Mouse (Mus musculus) layer of hippocampus, postnatal 14 days (tissue): ENCODE data around the gene Hps5. TPM values are rescaled to one million over a fixed set of nuclear protein-coding genes. Genes with fewer than 3 reads are reported as not detected.
"Not testable (repeated sequence)": the region's sequence is repeated elsewhere in the genome, so short reads cannot be mapped to it uniquely, and the experiment has no call there.

Source experiments
- DNase-seq, 2 experiments: peaks; one replicate each; pipeline ENCODE4 v3.0.0; 2021 to 2022; ENCODE audit warnings: low spot score in 2 of 2, mixed read lengths in 1 of 2
- total RNA-seq, 2 experiments: library from RNA; stranded (reverse); gene quantifications; 2 replicates each; pipeline ENCODE4 v1.2.3; 2021

Hps5 gene
- total RNA-seq, 2 experiments from 2014 or later, result 16.0 to 18.7 TPM

GRCm38 (mm10) chr7:46829911-46830310, 34.0 kb upstream of the Hps5 start:
- no peak for DNase-seq

- DNase-seq, result no peak
Measured at GRCm38 (mm10) chr7:46827803-46828184, 31.9 kb upstream of the Hps5 start.

DNA sequence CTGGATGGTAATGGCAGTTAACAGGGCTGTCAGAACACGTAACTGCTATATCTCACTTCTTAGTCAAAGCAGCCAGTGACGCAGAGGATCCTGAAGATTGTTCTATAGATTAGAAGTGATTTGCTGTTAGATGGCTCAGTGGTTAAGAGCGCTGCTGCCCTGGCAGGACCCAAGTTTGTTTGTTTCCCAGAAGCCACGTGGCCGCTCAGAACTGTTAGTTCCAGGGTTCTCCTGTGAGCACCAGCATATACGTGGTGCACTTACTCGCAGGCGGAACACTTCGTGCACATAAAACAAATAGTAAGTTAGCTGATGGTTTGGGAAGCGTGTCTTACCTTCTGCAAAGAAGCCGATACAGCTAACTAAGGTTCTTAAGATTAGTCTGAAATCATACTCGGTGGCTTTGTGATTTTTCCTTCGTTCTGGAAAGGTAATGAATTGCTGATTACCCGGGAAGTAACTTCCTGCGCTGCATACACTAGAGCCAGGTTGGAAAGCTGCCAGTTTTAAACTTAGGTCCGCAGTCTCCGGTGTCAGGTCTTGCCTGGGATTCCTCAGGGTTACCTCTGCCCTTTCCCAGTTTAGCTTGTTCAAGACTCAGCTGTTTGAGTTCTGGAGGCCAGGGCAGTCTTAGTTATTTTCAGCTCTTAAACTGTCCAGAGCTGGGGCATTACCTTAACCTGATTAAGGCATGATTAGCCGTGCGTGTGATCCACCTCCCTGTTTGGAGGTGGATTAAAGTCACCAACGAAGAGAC, 31.4 kb upstream of the Hps5 start:
- no peak for DNase-seq

DNA sequence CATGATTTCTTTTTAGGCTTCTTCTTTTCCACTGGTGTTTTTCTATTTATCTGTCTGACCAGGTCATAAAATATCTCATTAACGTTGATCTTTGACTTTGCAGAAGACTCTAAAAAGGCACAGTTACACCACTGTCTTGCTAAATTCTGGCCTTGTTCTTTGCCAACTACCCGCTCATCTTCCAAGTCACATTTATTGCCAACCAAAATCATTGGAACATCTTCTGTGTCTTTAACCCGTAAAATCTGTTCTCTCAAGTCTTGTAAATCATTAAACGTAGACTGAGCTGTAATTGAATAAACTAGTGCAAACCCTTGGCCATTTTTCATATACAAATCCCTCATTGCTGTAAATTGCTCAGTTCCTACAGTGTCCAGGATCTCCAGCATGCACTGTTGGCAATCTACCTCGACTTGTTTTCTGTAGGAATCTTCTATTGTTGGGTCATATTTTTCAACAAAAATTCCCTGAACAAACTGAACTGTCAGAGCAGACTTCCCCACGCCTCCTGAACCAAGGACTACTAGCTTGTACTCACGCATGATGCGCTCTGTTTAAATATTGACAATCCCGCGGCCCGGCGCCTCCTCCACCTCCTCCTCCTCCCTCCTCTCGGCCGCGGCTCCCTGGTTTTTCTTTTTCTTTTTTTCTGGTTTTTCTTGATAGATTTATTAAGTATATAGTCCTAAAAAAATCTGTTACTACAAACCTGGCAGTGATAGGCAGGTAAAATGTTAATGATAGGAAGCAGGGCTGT, 25.2 kb upstream of the Hps5 start:
- DNase-seq, result not testable (repeated sequence)

DNA sequence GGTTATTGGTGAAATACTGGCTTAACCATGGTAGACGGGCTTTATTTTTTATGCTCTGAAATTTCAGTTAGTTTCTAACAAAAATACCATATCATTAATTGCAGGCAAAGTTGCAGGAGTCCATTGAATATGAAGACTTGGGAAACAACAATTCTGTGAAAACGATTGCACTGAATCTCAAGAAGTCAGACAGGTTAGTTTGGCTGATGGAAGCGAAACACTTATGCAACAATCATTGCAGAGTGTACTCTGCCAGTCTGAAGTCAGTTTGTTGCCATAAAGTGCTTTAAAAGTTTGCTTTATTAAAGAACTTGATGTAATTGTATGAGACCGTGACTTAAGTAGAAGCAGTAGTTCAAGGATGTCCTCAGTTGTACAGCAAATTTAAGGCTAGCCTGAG, 18.1 kb upstream of the Hps5 start:
- DNase-seq, result no peak

DNA sequence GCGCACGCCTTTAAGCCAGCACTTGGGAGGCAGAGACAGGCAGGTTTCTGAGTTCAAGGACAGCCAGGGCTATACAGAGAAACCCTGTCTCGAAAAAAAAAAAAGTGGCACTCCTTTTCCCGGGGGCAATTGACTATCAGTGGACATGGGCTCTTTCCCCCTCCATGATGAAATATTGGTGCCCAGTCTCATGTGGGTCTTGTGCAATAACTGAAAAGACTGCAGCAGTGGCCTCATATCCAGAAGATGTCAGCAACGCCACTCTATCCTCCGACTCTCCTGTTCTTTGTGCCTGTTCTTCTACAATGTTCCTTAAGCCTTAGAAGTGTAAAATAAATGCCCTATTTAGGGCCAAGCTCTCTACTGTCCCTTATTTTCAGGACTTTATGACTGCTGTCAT, 14.5 kb upstream of the Hps5 start:
- no peak for DNase-seq

DNA sequence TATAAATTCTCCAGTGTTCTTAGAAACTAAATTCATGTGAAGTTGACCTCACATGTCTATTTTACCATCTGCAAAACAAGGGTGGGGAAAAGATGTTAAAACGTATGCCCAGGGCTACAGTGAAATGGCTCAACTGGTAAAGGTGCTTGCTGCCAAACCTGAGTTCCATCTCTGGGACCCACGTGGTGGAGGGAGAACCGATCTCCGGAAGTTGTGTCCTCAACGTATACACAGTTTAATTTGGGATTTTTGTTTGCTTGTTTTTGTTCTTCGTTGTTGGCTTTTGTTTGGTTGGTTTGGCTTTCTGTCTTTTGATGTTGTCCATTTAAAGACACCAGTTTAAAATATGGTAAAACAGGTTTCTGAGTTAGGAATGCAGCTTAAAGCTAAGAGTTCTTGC, 915 bp upstream of the Hps5 start:
- DNase-seq, result no peak

DNA sequence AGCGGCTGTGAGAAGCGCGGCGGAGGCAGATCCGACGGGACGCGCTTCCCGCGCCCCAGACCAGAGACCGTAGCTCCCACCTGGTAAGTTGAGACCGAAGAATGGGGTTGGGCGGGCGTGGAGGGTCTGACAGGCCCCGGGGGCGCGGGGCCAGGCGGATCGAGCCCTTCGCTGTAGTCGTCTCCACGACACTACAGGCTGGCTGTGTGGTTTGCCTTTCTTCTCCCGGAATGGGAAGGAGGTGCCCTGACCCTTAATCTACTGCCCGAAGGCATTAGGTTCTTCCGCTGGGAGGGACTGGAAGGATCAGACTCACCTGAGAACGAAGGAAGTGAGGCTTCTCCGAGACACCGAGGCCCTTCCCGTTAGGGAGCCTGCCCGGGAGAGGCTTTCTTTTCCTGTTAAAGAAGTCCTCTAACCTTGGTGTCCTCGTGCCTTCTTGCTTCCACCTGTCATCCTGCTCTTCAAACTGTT, 379 bp upstream of the Hps5 start:
- no peak for DNase-seq

GRCm38 (mm10) chr7:46793871-46794270, 2.0 kb downstream of the Hps5 start:
- no peak for DNase-seq

DNA sequence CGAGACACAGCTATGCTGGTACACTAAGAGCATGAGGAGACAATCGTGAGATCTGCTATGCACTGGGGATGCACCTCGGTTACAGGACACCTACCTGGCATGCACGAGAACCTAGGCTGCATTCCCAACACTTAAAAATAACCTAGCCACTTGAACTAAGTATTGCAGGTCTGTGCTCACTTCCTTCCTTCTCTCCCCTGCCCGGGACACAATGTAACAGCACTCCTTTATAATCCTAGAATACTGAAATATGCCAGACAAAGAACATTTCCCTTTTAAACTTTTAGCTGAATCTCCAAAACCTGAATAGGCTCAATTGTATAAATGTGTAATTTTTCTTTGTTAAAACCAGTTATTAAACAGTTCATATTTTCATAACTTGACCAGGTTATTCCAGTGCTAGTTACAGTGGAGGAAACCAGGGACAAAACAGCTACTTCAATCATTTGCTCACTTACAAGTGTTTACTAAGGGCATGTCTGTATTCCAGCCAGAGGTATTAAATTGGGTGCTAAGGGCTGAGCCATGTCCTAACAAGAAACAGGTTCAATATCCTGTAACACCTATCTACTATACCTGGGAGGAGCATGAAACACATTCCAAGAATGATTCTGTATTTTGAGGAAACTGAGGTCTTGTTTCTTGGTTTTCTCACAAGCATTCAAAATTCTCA, 6.6 kb downstream of the Hps5 start:
- no peak for DNase-seq

DNA sequence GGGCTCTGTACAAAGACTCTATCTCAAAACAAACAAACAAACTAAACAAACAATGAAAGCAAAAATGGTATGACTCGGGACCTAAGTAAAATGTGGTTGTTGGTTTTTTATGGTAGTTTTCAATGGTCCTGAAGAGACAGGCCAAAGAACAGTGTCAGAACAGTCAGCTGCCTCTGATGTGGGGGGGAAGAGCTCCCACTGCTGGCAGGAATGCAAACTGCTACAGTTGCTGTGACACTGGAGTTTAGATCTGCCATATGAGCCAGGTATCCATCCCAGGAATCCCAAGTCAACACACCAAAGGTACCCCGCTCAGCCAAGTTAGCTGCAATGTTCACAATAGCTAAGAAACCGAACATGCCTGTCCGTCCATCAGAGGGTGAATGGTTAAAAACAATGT, 25.2 kb downstream of the Hps5 start:
- peak; percentile 14 to 29 for DNase-seq

GRCm38 (mm10) chr7:46768451-46768850, 27.4 kb downstream of the Hps5 start:
- DNase-seq, result no peak

- no peak for DNase-seq
Measured at GRCm38 (mm10) chr7:46767371-46767770, 28.5 kb downstream of the Hps5 start.

DNA sequence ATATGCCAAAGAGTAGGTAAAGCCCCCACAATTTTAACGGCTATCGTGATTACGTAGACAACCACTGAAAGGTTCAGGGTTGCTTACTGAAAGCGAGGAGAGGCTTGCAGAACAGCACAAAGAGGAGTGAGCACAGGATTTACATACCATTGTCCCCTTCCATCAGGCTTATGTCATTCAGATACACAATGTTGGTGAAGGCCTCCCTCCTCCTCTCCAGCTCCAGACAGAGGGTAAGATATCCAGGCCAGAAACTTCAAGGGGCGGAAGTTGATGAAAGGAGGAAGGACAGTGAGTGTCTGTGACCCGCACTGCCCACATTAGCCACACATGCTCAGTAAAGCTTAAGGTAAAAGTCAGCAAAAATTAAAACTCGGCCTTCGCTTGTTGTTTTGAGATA, 31.2 kb downstream of the Hps5 start:
- DNase-seq, result no peak

DNA sequence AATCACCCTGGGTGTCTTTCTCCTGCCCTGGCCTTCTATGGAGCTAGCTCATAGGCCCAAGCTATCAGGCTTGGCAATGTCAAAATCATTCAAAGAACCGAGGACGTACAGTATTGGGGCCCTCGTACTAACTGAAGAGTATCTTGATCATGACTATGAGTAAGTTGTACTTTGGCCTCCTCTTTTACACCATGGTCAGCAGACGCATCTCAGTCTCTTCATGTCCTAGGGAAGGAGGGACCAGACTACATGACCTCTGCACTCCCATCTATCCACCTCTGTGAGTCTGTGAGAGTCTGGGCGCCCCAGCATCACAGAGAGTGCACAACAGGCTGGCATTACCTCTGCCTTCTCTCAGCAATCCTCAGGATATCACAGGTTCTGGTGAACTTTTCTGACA, 33.3 kb downstream of the Hps5 start:
- DNase-seq, result no peak

DNA sequence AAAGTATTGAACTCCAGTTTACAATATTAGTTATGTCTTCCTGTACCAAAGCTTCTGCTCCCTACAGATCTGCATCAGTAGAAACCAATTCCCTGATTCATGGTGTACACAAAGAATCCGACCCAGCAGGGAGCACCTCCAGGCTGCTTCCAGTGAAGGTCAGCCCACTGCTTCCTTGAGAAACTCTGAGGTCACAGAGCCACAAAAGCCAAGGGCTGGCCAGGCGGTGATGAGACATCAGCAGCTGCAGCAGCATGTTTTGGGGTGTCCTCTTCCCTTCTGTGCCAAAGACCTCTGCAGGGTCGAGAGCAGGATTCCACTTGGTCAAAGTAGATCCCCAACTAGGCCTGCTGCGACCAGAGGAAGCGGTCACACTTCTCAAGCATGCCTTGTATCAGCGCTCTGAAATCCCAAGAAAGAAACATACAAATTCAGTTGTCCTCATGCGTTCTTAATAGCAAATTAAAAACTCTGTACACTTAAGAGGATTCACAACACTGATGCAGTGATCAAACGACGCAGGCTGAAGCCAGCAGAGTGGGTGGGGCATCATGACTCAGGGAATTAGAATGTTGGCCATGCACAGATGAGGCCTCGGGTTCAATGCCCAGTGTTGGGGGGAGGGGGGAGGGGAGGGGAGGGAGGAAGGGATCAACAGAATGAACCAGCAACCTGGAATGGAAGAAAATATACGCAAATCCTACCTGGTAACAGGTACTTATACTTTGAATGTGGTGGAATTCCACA, 34.6 kb downstream of the Hps5 start:
- no peak for DNase-seq

DNA sequence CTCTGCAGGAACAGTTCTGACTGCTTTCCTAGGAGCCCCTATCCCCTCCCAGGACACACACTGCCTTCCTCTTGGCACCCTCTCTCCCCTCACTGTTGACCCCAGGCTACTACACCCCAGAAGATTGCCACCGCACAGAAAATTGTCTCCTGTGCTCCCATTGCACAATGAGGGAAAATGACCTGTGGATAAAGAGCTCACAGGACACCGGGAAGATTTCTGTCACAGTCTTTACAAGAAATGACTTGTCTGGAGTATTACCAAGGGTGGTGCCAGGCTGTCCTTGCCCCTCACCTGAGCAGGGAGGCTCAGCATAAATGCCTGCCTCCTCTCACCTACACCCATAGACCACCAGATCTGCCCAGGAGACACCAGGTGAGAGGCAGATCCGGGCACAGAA, 44.4 kb downstream of the Hps5 start, which contains the start of gene Saa2:
TSS of gene Saa2 (plus strand) at position 301 of the 400 bp plus-strand sequence.
- DNase-seq, result no peak

DNA sequence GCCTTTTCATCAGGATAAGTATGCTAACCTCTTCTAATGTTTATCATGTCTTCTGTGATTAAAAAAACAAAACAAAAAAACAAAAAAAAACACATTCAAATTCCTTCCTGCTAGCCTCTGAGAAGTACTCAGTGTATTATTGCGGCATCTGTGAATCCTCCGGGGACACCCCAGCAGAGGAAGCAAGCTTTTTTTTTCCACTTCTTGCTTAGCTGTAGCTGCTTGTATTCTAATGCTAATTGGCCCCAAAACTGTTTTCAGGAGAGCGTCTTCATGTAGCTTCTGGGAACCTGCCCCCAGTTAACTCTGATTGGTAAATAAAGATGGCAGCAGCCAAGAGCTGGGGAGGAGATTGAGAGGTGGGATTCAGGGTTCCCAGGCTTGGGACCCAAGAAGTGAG, 47.4 kb downstream of the Hps5 start:
- DNase-seq, result no peak

GRCm38 (mm10) chr7:46746381-46746780, 49.5 kb downstream of the Hps5 start:
- no peak for DNase-seq

- DNase-seq, result no peak
Measured at GRCm38 (mm10) chr7:46745816-46746215, 50.0 kb downstream of the Hps5 start.

GRCm38 (mm10) chr7:46742880-46743279, 53.0 kb downstream of the Hps5 start, which contains the start of gene Saa1:
Gene Saa1, minus strand, starts transcription at chr7:46742980.
- not testable (repeated sequence) for DNase-seq
